Mouse (Mus musculus) spleen, adult 2 months (tissue): ENCODE results near the gene Dlgap4.

Source experiments
- CTCF ChIP-seq: fragments of 200-500 bp; IDR thresholded peaks from 2 replicates; pipeline ENCODE4 v1.5.1; 2011; ENCODE audit warnings: mild to moderate bottlenecking, inconsistent platforms; ENCODE audit not compliant: insufficient read depth, insufficient read length, insufficient replicate concordance; ENCODE audit errors: extremely low read depth
- POLR2A ChIP-seq: fragments of 200-500 bp; IDR thresholded peaks from 2 replicates; pipeline ENCODE4 v1.6.1; 2011; ENCODE audit warnings: low read depth, low read length, inconsistent platforms

- no peak for TF ChIP-seq POLR2A
- TF ChIP-seq CTCF: no peak
These were observed 108.1 kb downstream of the Dlgap4 start for GRCm38 (mm10) chr2:156721554-156722070.
